Mouse (Mus musculus) embryonic facial prominence, embryonic 13.5 days (tissue): Measurements from ENCODE around the gene Lix1l. TPM values are rescaled to one million over a fixed set of nuclear protein-coding genes. Genes with fewer than 3 reads are reported as not detected.

ENCODE experiments used
- ATAC-seq: fragments of 200-750 bp; cut with Nextera tagmentation; 2 replicates; pipeline ENCODE4 v1.8.0; 2017; ENCODE audit warnings: low read depth; ENCODE audit not compliant: insufficient number of reproducible peaks, insufficient read depth, low FRiP score, low TSS enrichment
- H3K27ac ChIP-seq: fragments of 300-500 bp; sonication (generic); 2 replicates; pipeline ENCODE4 v1.5.1; 2015; ENCODE audit warnings: moderate library complexity, mild to moderate bottlenecking, inconsistent platforms
- H3K27me3 ChIP-seq: fragments of 300-500 bp; sonication (generic); 2 replicates; pipeline ENCODE4 v1.6.1; 2015; ENCODE audit warnings: mild to moderate bottlenecking, inconsistent platforms
- H3K36me3 ChIP-seq: fragments of 300-500 bp; sonication (generic); 2 replicates; pipeline ENCODE4 v1.6.1; 2015; ENCODE audit warnings: mild to moderate bottlenecking, inconsistent platforms
- H3K4me1 ChIP-seq: fragments of 300-500 bp; sonication (generic); 2 replicates; pipeline ENCODE4 v1.6.1; 2015; ENCODE audit warnings: inconsistent platforms
- H3K4me2 ChIP-seq: fragments of 300-500 bp; sonication (generic); 2 replicates; pipeline ENCODE4 v1.6.1; 2015; ENCODE audit warnings: moderate library complexity, mild to moderate bottlenecking, inconsistent platforms
- H3K4me3 ChIP-seq: fragments of 300-500 bp; sonication (generic); 2 replicates; pipeline ENCODE4 v1.5.1; 2015; ENCODE audit warnings: mild to moderate bottlenecking, inconsistent platforms
- H3K9ac ChIP-seq: fragments of 300-500 bp; sonication (generic); 2 replicates; pipeline ENCODE4 v1.6.1; 2015; ENCODE audit warnings: mild to moderate bottlenecking, inconsistent platforms
- H3K9me3 ChIP-seq: fragments of 300-500 bp; sonication (generic); 2 replicates; pipeline ENCODE4 v1.6.1; 2016; ENCODE audit warnings: inconsistent platforms
- WGBS: fragments of 180-500 bp; shearing (Covaris S2); methylation state at CpG from one replicate; pipeline ENCODE4 v1.1.7; 2015; ENCODE audit warnings: mixed read lengths; 5-methylcytosine and 5-hydroxymethylcytosine counted together
- polyA plus RNA-seq: library from polyadenylated mRNA; unstranded; fragments of >200 nt; fragmentation: Nextera tagmentation; extraction: Ambion mirVana; gene quantifications from 2 replicates; pipeline ENCODE4 v1.2.1, GENCODE M21; 2015

Gene Lix1l
- polyA plus RNA-seq, 1 experiment from 2014 or later, result 9.3 TPM

GRCm38 (mm10) chr3:96594851-96595250, 6.1 kb upstream of the Lix1l start:
- no peak overlapping the region for H3K9ac ChIP-seq
- no peak overlapping the region for H3K27ac ChIP-seq
- no peaks in the 10 kb centered on the region for H3K9me3 ChIP-seq
- 81% methylated on average over 5 of the region's 5 CpGs for WGBS
- no peak overlapping the region for H3K4me2 ChIP-seq
- peaks cover 48% of the 10 kb centered on the region for H3K4me1 ChIP-seq
- ATAC-seq, result no peak
- H3K27me3 ChIP-seq, result peaks cover 32% of the 10 kb centered on the region
- H3K4me3 ChIP-seq, result no peak overlapping the region
- H3K36me3 ChIP-seq, result no peaks in the 10 kb centered on the region

GRCm38 (mm10) chr3:96595661-96596060, 5.3 kb upstream of the Lix1l start:
- H3K27me3 ChIP-seq, result peaks cover 32% of the 10 kb centered on the region
- no peaks in the 10 kb centered on the region for H3K36me3 ChIP-seq
- H3K9ac ChIP-seq, result peak overlapping the region; percentile 80; the same call in 1 of the 2 replicates
- peaks cover 56% of the 10 kb centered on the region for H3K4me1 ChIP-seq
- no peak overlapping the region for H3K27ac ChIP-seq
- peak overlapping the region; percentile 58 for H3K4me3 ChIP-seq
- no peak for ATAC-seq
- no peaks in the 10 kb centered on the region for H3K9me3 ChIP-seq
- 23% methylated on average over 6 of the region's 6 CpGs for WGBS
- H3K4me2 ChIP-seq, result peak overlapping the region; percentile 98

GRCm38 (mm10) chr3:96596228-96596707, 4.7 kb upstream of the Lix1l start, which contains the start of gene Ankrd34a:
TSS of gene Ankrd34a (plus strand) at chr3:96596636.
- under 1% methylated on average over 23 of the region's 23 CpGs for WGBS
- peak within 1 kb of the TSS; percentile 77 for H3K27ac ChIP-seq
- ATAC-seq, result no peak

GRCm38 (mm10) chr3:96596855-96597254, 4.1 kb upstream of the Lix1l start:
- H3K4me3 ChIP-seq, result peak overlapping the region; percentile 58
- H3K27ac ChIP-seq, result no peak overlapping the region
- H3K9ac ChIP-seq, result peak overlapping the region; percentile 80
- no peaks in the 10 kb centered on the region for H3K9me3 ChIP-seq
- WGBS, result 2% methylated on average over 9 of the region's 12 CpGs
- no peaks in the 10 kb centered on the region for H3K36me3 ChIP-seq
- H3K4me1 ChIP-seq, result peaks cover 57% of the 10 kb centered on the region
- peaks cover 32% of the 10 kb centered on the region for H3K27me3 ChIP-seq
- ATAC-seq, result no peak
- peak overlapping the region; percentile 98 for H3K4me2 ChIP-seq

More at GRCm38 (mm10) chr3:96596228-96596707, 4.7 kb upstream of the Lix1l start, which contains the start of gene Ankrd34a:
- H3K4me2 ChIP-seq, result peak within 1 kb of the TSS; percentile 98
- H3K9ac ChIP-seq, result peak within 1 kb of the TSS; percentile 80
- H3K4me3 ChIP-seq, result peak within 1 kb of the TSS; percentile 58
- H3K9me3 ChIP-seq, result no peaks in the 10 kb centered on the region
- peaks cover 32% of the 10 kb centered on the region for H3K27me3 ChIP-seq
- H3K36me3 ChIP-seq, result no peaks in the 10 kb centered on the region
- H3K4me1 ChIP-seq, result peaks cover 56% of the 10 kb centered on the region

GRCm38 (mm10) chr3:96597435-96597891, 3.5 kb upstream of the Lix1l start:
- peaks cover 60% of the 10 kb centered on the region for H3K4me1 ChIP-seq

GRCm38 (mm10) chr3:96598156-96599068, 2.5 kb upstream of the Lix1l start:
- Histone ChIP-seq H3K4me2 (peak overlapping the region; percentile 98), H3K9ac (peak overlapping the region; percentile 80), H3K27me3 (peaks cover 32% of the 10 kb centered on the region), H3K4me1 (peaks cover 60% of the 10 kb centered on the region), H3K27ac (peak overlapping the region; percentile 77), H3K9me3 (no peaks in the 10 kb centered on the region), H3K4me3 (peak overlapping the region; percentile 58), H3K36me3 (no peaks in the 10 kb centered on the region)
- no peak for ATAC-seq
- WGBS, result 2% methylated on average over 54 of the region's 54 CpGs

More at GRCm38 (mm10) chr3:96597435-96597891, 3.5 kb upstream of the Lix1l start:
- Histone ChIP-seq H3K9me3 (no peaks in the 10 kb centered on the region), H3K4me3 (peak overlapping the region; percentile 58), H3K27me3 (peaks cover 32% of the 10 kb centered on the region), H3K27ac (peak overlapping the region; percentile 77), H3K9ac (peak overlapping the region; percentile 80), H3K36me3 (no peaks in the 10 kb centered on the region), H3K4me2 (peak overlapping the region; percentile 98)
- WGBS, result under 1% methylated on average over 40 of the region's 40 CpGs
- no peak for ATAC-seq

GRCm38 (mm10) chr3:96599069-96599393, 1.9 kb upstream of the Lix1l start:
- Histone ChIP-seq H3K4me1 (peaks cover 66% of the 10 kb centered on the region), H3K9ac (peak overlapping the region; percentile 80; the same call in 1 of the 2 replicates), H3K9me3 (no peaks in the 10 kb centered on the region), H3K27ac (no peak overlapping the region), H3K36me3 (0 out of 2 replicates have a peak, but pooled peaks cover 4% of the 10 kb centered on the region), H3K4me3 (peak overlapping the region; percentile 58), H3K27me3 (peaks cover 32% of the 10 kb centered on the region), H3K4me2 (peak overlapping the region; percentile 98)
- ATAC-seq, result no peak
- 50% methylated on average over 8 of the region's 8 CpGs for WGBS

GRCm38 (mm10) chr3:96599411-96599810, 1.5 kb upstream of the Lix1l start:
- WGBS, result 65% methylated on average over 3 of the region's 3 CpGs
- Histone ChIP-seq H3K9ac (0 out of 2 replicates have a peak overlapping the region, but pooled peaks have one; percentile 80), H3K4me2 (peak overlapping the region; percentile 98; the same call in 1 of the 2 replicates), H3K9me3 (no peaks in the 10 kb centered on the region), H3K4me1 (peaks cover 66% of the 10 kb centered on the region), H3K27ac (no peak overlapping the region), H3K36me3 (0 out of 2 replicates have a peak, but pooled peaks cover 4% of the 10 kb centered on the region), H3K4me3 (no peak overlapping the region), H3K27me3 (peaks cover 32% of the 10 kb centered on the region)
- no peak for ATAC-seq

- H3K36me3 ChIP-seq, result 0 out of 2 replicates have a peak, but pooled peaks cover 7% of the 10 kb centered on the region
- 5% methylated on average over 14 of the region's 40 CpGs for WGBS
- peak overlapping the region; percentile 96 for H3K27ac ChIP-seq
- peak overlapping the region; percentile 81 for H3K4me2 ChIP-seq
- H3K4me1 ChIP-seq, result peaks cover 62% of the 10 kb centered on the region
- H3K4me3 ChIP-seq, result peak overlapping the region; percentile 70
- peaks cover 16% of the 10 kb centered on the region for H3K27me3 ChIP-seq
- H3K9ac ChIP-seq, result peak overlapping the region; percentile 88
- H3K9me3 ChIP-seq, result no peaks in the 10 kb centered on the region
- peak; percentile 50; the same call in 1 of the 2 replicates for ATAC-seq
These were observed 370 bp downstream of the Lix1l start for GRCm38 (mm10) chr3:96601251-96601787.

- Histone ChIP-seq H3K9ac (peak overlapping the region; percentile 88), H3K27ac (peak overlapping the region; percentile 96), H3K4me3 (peak overlapping the region; percentile 70), H3K9me3 (no peaks in the 10 kb centered on the region), H3K4me1 (peaks cover 54% of the 10 kb centered on the region), H3K4me2 (peak overlapping the region; percentile 81), H3K27me3 (peaks cover 8% of the 10 kb centered on the region), H3K36me3 (0 out of 2 replicates have a peak, but pooled peaks cover 8% of the 10 kb centered on the region)
- ATAC-seq, result no peak
- 21% methylated on average over 10 of the region's 10 CpGs for WGBS
These were observed 1.2 kb downstream of the Lix1l start for GRCm38 (mm10) chr3:96601941-96602703.

- peak overlapping the region; percentile 81 for H3K4me2 ChIP-seq
- H3K4me1 ChIP-seq, result peaks cover 48% of the 10 kb centered on the region
- 42% methylated on average over 5 of the region's 5 CpGs for WGBS
- H3K4me3 ChIP-seq, result peak overlapping the region; percentile 70
- H3K27me3 ChIP-seq, result peaks cover 8% of the 10 kb centered on the region
- 0 out of 2 replicates have a peak, but pooled peaks cover 8% of the 10 kb centered on the region for H3K36me3 ChIP-seq
- peak overlapping the region; percentile 96 for H3K27ac ChIP-seq
- H3K9ac ChIP-seq, result peak overlapping the region; percentile 88
- H3K9me3 ChIP-seq, result no peaks in the 10 kb centered on the region
- ATAC-seq, result no peak
These were observed 1.7 kb downstream of the Lix1l start for GRCm38 (mm10) chr3:96602704-96603084.
